Mouse (Mus musculus): ENCODE measurements around the gene Trpm3.

DNA sequence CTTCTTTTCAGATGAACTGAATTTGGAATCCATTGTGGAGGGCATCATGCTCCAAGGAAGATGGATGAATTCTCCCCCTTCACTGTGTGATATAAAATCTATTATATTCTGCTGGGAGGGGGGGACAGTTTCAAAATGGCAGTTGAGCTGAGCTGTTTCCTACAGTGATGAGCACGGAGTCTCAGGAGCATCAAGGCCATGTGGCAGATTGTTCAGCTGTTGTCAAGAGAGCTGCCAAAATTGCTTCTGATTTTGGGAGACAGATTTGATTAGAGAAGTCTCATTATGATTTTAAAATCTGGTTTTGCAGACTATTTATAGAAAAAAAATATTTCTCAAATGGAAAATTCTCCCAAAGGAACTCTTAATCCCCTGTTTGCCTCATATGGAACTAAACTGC, 255.9 kb downstream of the Trpm3 start:
- TF ChIP-seq EP300 (IDR thresholded peaks at IDR 0.05; ENCODE audit: insufficient read depth, low read depth, low read length) (no peak), POLR2A (IDR thresholded peaks at IDR 0.05; ENCODE audit: insufficient read depth, low read length) (no peak), CTCF (IDR thresholded peaks at IDR 0.05; ENCODE audit: low read depth, low read length) (no peak)
